Mouse (Mus musculus) heart, adult 2 months (tissue): ENCODE measurements at regions not wholly inside any gene's neighbourhood (a gene's known extent, or its start where the extent isn't known, plus 50 kb on each side); places are given as distances from the start of the nearest gene placed in this dataset.

Source experiments
- CTCF ChIP-seq: fragments of 200-600 bp; IDR thresholded peaks from 2 replicates; pipeline ENCODE4 v1.8.1; 2022; ENCODE audit warnings: antibody characterized with exemption, mild to moderate bottlenecking, moderate library complexity
- POLR2A ChIP-seq: fragments of 200-500 bp; IDR thresholded peaks from 2 replicates; pipeline ENCODE4 v1.6.1; 2011; ENCODE audit warnings: mild to moderate bottlenecking, low read depth, low read length, control low read depth; ENCODE audit not compliant: insufficient read depth

DNA sequence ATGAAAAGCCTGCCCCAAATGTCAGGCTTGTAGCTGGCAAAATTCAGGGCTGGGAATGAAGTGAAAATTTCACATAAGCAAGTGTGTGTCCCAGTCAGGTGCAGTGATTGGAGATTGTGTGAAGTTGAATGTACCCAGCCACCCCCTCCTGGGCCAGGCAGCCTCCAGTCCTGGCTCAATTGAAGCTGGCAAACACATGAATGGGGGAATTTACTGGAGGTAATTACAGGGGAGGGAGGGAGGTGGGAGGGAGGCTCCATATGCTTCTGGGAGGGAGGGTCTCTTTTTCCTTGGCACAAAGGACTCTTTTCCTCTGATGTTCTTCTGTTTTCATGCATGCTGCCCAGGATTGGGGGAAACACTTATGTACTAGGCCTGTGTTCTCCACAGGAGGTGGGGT lies 312.4 kb upstream of the Rbfox1 start:
- TF ChIP-seq POLR2A (no peak), CTCF (no peak)
